Mouse (Mus musculus) spleen, embryonic (tissue): ENCODE results near the gene Grem1.

Experiments used
- CTCF ChIA-PET: fragments of 350-600 bp; sonication (Branson Sonifier 250); formaldehyde crosslinking; loops from one replicate; lab custom pipeline; 2022; lab: Charles Lee

The Grem1 gene

DNA sequence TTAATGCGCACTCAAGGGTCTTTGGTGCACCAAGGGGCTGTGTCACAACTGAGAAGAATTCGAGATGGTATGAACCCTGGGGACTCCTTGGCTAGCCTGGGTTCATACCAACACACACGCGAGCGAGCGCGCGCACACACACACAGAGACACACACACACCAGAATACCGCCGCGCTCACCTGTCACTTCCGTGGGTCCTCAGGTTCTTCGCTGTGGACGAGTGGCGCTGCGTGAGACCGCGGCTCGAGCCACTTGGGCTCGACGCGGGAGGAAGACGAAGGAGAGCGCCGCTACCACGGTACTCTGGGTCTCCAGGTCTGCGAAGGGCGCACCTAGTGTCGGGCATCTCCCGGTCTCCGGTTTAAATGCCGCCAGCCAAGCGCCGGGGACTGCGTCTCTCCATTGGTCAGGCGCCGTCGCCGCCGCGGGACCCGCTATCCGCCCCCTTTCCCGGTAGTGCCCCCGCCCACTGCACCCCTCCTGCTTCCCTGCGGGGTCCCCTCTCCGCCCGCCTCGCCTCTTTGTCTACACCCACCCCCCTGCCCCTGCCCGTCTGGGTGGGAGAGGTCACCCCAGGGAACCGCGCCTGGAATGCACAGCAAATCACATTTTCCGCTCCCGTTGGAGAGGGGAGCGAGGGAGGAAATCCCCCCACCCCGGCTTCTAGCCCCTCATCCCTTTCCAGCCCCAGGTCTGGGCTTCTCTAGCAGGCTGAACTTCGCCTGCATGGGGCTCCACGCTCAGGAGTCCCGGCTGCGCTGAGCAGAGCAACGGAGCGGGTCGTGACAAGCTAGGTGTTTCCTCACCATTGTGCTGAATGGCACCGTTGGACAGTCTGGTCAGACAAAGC lies at the start of gene Grem1:
Gene Grem1 (minus strand): TSS at position 336 of the 851 bp plus-strand sequence.
- CTCF ChIA-PET = no interaction called here

DNA sequence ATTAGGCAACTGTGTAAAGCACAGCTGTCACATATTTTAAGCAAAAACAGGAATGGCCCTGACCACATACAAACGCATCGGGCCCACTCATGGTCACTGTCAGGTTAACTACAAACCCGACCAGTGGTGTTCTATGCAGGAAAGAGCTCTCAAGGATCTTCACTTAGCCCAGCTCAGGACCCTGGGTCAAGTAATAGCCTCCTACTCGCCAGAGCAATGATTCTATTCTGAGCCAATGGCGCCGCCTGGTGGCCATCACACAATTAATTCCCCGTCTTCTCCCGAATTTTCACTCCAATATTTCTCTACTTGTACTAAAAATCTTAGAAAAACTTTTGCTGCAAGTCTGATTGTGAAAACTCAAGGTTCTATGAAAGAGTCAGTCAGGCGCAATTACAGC lies 49.2 kb upstream of the Grem1 start:
- CTCF ChIA-PET = interaction anchor here (0.6 kb wide), 1 partner anchor 173 kb away, joined by 5 read pairs; no protein-coding TSS in a partner anchor

DNA sequence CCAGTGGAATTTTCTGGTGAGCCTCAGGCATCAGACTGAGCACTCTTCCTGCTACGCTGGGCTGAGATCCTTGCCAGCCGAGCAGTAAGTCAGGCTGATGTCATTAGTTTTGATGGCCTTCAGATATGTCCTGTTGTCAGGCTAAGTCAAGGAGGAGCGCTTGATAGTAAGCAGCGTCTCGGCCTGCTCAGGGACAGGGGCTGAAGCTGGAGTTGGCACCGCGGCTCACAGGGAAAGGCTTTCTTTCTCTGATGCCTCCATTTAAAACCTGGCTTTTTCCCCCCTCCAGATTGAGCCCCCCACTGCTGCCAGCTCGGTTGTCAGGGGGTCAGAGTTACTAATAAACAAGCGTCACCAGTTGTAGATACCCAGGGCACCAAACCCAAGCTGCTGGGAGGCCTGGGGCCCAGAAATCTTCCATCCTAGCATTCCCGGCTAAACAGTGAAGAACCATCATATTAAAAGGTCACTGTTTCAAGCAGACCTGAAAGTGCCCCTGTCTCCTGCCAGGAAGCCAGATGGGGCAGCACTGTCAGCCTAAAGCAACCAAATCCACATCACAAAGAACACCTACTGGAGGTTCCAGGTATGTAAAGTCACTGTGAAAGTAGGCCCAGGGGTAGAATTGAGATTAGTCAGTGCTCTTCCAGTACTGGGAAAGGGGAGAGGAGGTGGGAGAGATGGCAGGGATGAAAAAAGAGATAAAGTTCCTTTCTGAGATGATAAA lies 48.6 kb upstream of the Grem1 start:
- CTCF ChIA-PET = no interaction called here

DNA sequence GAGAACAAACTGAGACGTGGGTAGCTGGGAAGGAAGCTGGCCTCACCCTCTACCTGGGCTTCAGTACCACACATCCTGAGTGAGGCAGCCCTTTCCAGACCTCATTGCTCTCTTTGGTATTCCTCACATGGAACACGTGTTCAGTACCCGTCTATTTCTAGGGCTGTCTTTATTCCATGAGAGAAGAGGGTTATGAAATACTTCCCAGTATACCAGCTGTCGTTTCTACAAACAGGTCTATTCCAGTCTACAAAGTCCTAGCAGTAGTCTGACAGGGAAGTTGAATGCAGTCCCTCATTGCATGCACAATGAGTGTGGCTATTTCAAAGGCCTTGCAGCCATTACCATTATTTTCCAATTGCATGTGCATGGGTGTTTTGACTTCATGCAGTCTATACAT lies 47.3 kb upstream of the Grem1 start:
- CTCF ChIA-PET = no interaction called here

DNA sequence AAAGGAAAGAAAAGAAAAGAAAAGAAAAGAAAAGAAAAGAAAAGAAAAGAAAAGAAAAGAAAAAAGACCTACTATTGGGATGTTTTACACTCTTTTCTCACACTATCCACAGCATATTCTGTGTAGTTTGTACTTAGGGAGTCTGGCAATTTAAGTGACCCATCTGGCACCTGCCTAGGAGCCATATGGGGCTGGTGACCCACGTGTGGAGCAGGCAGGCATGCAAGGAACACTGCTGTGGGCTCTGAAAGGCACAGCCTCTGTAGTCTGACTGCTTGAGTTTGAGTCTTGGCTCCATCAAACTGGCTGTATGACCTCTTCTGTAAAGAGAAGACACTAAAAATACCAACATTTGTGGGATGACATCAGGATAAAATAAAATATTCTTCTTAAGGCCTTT lies 45.3 kb upstream of the Grem1 start:
- CTCF ChIA-PET = no interaction called here

DNA sequence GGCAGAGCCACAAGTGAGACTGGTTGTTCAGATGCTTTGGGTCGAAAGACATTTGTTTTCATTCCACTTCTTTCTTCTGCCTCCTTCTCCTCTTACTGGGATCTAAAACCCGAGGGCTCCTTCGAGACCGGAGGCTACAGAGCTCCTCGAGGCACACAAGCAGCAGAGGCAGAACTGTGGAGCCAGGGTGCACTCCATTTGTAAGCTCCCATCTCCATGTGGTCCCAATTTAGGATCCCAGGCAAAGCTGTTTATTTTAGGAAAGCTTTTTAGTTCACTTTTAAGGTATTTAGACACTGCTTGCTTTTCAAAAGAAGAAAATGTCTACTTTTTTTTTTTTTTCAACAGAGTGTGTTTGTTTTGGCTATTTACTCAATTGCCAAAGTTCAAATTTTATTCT lies 42.4 kb upstream of the Grem1 start:
- CTCF ChIA-PET = no interaction called here

DNA sequence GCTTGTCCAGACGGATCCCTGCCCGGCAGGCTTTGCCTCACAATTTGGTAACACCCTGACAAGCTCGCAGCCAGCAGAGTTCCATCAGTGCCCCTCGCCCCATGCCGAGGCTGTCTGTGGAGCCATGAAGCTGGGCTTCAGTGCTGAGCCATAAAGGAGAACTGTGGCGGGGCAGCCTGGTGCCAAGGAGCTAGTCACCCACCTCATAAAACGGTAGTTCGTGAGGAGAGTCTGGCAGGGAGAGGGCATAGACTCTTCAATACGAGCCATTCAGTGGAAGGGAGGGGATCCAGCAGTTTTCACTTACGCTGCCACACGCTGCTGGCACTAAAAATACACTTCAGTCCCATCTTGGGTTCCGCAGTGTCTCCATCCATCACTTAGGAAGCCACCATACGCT lies 40.2 kb upstream of the Grem1 start:
- CTCF ChIA-PET = no interaction called here

DNA sequence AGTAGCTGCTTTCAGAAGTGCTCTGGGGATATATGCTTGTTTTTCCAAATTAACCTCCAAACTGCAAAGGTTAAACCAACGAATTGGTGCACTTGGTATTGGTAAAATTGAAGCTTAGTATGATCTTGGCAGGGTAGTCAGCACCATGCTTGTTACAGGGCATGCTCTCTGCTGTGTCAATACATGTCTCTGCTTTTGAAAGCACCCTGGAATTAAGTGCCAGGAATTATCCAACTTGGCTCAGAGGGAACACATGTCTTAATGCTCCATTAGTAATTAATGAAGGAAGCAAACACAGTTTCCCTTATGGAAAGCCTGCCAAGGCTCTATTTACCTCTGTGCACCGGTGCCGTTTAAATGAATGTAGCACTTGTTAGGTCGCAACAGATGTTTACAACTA lies 36.7 kb upstream of the Grem1 start:
- CTCF ChIA-PET = no interaction called here

DNA sequence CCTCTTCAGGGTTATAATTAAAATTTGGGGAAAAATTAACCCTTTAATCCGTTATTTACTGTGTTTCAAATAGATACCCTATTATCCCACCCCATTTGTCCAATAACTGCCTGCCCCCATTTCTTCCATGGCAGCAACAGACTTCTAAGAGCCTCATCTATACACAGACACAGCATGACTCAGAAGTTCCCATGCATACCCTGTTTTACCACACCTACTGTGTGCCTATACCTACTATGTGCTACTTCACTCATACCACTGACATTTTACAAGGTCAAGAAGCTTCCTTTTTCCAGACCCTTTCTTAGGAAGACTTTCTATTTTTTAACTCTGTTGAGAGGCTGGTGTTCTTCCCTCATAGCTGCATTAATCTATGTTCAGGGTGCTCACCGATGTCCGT lies 35.1 kb upstream of the Grem1 start:
- CTCF ChIA-PET = no interaction called here

DNA sequence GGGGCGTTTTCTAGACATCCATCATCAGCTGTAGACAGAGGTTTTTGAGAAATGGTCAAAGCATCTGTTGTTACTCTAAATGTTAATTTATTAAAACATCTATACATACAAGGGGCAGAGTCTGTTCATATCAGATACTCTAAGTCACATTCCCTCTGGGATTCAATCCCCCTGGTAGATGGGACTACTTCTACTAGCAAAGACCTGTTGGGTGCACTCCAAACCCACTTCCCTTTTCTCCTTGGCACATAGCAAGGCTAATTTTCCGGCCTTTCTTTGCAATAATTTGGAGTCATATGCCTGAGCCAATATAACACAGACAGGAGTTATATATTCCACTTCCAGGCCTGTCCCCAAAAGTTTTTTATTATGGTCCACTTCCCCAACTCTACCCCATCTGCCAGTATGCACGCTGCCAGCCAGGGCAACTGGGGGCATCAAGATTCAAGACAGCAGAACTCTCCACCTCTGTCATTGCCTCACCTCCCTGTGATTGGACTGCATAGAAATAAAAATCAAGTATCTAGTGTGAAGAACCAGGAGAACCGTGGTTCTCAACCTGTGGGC lies 30.5 kb upstream of the Grem1 start:
- CTCF ChIA-PET = no interaction called here

DNA sequence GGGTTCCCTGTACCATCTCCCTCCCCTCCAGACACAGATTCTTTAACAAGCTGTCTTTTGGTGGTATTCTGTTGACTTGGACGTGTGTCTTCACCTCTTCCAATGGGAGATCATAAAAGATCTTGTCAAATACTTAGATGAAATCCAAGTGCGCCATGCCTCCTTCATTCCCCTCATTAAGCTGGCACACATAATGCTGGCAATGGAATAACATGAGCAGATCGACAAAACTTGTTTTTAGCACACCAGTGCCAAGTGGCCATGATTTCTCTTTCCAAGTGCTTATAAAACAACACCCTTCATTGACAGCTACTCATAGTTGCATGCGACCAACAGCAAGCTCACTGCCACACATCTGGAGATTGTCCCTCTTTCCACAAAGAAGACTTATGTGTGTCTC lies 29.4 kb upstream of the Grem1 start:
- CTCF ChIA-PET = no interaction called here

DNA sequence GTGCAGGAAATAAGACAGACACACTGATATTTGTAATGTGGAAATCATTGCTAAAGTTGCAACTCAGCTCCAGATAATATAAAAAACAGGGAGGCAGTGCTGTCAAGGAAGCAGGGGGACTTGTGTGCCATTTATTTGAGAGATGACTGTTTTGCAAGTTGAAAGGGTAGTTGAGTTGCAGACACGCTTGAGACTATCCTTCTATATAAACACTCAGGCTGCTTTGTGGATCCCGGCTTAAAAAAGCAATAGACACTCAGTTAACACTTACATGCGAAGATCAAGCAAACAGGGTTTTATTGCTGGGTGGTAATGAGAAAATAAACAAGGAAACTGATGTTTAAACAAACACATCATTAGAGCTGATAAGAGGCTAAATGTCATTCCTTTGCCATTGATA lies 26.4 kb upstream of the Grem1 start:
- CTCF ChIA-PET = no interaction called here

DNA sequence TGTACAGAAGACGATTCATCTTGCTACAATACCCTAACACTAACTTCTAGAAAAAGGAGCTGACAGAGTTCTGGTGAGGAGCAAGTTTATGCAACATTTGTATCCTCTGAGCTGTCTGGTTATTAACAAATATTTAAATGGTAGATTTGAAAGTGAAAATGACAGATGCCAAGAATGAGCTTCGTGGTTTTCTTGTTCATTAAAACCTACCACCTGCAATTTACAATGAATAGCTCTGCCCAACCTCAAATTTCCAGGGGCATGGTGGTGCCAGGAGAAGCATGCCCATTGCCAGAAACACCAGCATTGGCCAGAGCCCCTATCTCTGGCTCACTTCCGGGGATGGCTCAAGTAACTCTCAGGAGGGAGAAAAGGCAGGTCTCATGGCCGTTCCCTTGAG lies 23.1 kb upstream of the Grem1 start:
- CTCF ChIA-PET = no interaction called here

DNA sequence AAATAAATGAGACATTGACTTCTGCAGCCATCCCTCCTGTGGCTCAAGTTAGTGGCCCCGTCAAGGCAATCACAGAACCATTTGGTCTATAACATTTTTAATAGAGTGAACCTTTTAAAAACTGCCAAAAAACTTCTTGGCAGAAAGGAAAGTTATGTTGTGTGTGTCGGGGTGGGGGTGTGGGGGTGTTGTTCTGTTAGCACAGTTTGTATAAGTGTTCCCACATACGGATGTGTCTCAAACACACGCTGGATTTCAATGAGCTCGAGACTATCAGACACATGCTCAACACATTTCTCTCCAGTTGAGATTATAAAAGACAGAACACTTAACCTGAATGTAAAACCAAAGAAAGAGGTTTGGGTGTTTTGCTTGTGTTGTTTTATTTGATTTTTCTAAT lies 22.7 kb upstream of the Grem1 start:
- CTCF ChIA-PET = no interaction called here

DNA sequence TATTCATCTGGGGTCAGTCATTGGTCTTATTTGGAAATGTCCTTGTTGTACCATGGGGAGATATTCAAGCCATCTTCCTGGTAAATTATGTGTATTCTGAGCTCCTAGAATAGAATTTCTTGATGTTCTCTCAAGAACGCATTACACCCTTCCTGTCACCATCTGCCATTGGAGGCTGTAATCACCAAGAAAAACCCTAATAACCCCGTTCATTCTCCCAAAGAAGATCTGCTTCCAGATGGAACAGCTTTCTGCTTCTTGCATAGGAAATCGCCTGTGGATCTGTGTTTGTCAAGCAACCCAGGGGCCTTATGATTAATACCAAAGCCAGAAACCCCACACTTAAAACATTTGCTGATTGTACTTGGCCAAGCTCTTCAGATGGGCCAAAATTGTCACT lies 20.9 kb upstream of the Grem1 start:
- CTCF ChIA-PET = no interaction called here

DNA sequence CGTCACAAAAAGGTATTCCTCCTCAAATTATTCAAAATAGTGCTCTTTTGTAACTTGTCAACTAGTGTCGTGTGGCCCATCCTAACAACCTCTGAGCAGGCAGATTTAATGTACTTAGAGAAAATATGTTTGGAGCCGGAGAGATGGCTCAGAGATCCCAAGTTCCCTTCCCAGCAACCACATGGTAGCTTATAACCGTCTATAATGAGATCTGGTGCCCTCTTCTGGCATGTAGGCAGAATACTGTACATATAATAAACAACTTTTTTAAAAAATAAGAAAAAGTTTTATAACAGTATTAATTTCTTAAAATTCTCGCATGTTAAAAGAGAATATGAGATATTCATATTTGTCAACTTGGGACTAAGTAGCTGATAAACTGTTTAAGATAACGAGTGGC lies 19.6 kb upstream of the Grem1 start:
- CTCF ChIA-PET = interaction anchor here (0.6 kb wide), 1 partner anchor 21 kb away, joined by 3 read pairs; no protein-coding TSS in a partner anchor

DNA sequence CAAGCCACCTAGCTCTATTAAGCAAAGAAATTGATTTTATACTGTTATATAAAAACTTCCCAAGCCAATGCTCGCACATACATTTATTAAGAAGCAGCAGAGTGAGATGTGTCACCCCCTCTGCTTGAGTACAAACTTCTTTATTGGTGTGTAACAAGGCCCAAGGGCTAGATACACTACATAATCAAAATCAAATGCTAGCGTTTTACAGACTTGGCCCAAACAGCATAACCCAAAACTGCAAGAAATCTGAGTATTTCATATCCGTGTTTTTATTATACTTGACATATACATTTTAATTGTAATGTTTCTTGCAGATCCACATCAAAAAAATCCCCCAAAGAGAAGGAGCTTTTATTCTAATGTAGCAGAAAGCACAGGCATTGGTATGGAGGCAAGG lies 17.9 kb upstream of the Grem1 start:
- CTCF ChIA-PET = no interaction called here

DNA sequence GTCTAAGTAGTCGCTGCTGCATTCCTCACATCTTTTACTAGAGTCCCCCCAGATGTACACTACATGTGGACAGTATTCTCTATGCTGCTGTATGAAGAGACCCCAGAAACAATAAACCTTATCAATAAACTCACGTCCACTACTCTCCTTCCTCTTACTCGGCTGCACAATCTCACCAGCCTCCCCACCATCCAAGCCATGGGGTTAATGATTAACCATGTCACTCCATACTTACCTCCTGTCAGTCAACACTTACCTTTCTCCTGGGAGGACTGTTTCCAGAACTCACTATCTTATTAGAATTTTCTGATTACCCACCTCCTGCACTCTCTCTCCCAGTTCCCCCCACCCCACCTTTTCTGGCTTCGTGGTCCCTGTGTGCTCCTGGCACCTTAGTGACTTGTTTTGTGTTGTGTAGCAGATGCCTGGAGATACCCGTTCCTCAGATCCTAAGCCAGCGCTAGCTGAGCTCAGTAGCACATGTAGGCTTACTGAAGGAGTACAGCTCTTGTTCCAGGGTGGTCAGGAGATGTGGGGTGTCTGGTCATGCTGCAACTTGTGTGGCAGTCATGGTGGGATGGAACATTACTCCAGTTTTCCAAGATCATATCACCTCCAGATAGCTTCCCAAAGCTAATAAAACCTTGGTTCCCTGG lies 15.8 kb upstream of the Grem1 start:
- CTCF ChIA-PET = interaction anchor here (0.6 kb wide), 1 partner anchor 507 kb away, joined by 3 read pairs; no protein-coding TSS in a partner anchor

DNA sequence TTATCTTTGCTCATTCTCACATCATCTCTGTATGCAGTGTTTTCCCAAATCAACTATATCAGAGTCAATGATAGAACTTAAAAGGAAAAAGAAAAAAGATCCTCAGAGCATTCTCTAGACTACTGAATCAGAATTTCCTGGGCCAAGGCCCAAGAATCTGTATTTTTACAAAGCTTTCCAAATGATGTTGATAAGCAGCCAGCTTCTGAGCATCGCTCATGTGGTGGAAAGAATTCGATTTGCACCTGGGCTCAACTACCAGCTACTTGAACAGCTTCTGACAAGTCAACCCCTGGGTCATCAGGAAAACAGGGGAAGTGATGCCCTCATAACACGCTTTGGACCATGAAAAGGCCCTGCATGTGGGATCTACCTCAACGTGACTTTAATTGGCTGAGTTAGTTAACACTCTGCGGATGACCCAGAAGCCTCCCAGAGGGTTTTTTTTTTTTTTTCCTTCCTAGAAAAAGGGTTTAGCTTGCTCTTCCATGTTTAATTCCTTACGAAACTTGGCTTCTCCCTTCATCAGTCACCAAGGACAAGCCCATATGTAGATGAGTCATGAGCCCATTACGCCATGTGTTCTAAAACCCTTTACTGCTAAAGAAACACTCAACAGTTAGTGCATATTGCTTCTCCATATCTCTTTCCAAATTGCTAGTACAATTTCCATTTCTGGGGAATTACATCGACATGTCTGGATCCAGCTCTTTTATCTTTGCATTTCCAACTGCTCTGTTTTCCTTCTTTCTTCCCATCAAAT lies 10.3 kb upstream of the Grem1 start:
- CTCF ChIA-PET = no interaction called here

DNA sequence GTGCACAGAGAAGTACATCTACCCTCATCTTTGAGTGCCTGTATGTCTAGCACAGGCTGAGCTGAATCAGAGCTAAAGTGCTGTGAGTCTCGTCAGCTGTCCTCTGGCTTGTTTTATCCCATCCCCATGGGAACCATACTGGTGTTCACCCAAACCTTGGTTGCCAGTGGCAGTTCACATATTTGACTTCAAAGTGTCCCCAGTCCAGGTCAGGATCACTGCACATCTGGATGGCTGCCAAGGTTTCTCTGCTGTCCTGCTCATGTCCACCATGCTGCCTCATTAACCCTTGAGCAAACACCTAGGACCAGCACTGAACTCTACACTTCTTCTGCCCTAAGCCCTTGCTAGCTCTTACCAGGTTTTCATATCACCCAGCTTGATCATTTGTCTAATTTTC lies 7.4 kb upstream of the Grem1 start:
- CTCF ChIA-PET = no interaction called here

DNA sequence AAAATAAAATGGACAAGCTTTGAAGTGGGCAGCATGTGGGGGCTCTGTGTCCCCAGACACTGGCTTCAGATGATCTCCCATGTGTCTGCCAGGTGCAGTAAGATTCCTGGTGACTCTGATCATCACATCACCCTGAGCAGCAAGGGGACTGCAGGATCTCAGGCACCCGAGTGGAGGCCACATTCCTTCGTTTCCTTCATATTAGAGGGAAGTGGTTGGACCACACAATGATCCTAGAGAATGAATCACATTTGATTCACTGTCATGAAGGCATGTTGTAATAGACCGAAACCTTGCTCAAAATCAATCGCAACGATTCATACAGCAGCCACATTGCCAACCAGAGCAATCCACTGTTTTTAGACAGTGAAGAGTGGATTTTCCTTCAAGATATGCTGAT lies 6.5 kb upstream of the Grem1 start:
- CTCF ChIA-PET = no interaction called here
